Mouse (Mus musculus): ENCODE data around the gene Rerg. TPM values are rescaled to one million over a fixed set of nuclear protein-coding genes. Genes with fewer than 3 reads are reported as not detected.

The Rerg gene
- polyA plus RNA-seq, 1 experiment from 2014 or later: 19.4 TPM

- H3K9ac ChIP-seq: no peak overlapping the region
- H3K27me3 ChIP-seq: no peaks in the 10 kb centered on the region
- H3K4me2 ChIP-seq: no peak overlapping the region
- H3K27ac ChIP-seq: no peak overlapping the region
- WGBS: 88% methylated on average over 11 of the region's 11 CpGs
- peaks cover 17% of the 10 kb centered on the region; the same call in 1 of the 2 replicates for H3K36me3 ChIP-seq
- no peaks in the 10 kb centered on the region for H3K9me3 ChIP-seq
- ATAC-seq (ENCODE audit: insufficient number of reproducible peaks, insufficient read depth, low FRiP score, low TSS enrichment, low read depth): no peak
- peaks cover 15% of the 10 kb centered on the region for H3K4me1 ChIP-seq
- H3K4me3 ChIP-seq: no peak overlapping the region
These were observed 8.7 kb downstream of the Rerg start for GRCm38 (mm10) chr6:137161491-137162088.

GRCm38 (mm10) chr6:137159372-137159926, 10.8 kb downstream of the Rerg start:
- H3K4me1 ChIP-seq: peaks cover 27% of the 10 kb centered on the region

GRCm38 (mm10) chr6:137156437-137157219, 13.7 kb downstream of the Rerg start:
- Histone ChIP-seq H3K9me3 (no peaks in the 10 kb centered on the region), H3K27me3 (no peaks in the 10 kb centered on the region), H3K9ac (no peak overlapping the region), H3K36me3 (0 out of 2 replicates have a peak, but pooled peaks cover 5% of the 10 kb centered on the region), H3K4me2 (no peak overlapping the region), H3K4me3 (no peak overlapping the region), H3K27ac (peak overlapping the region; percentile 55), H3K4me1 (peaks cover 25% of the 10 kb centered on the region)
- 67% methylated on average over 11 of the region's 11 CpGs for whole genome bisulfite sequencing
- no peak for ATAC-seq (ENCODE audit: insufficient number of reproducible peaks, insufficient read depth, low FRiP score, low TSS enrichment, low read depth)

More at GRCm38 (mm10) chr6:137159372-137159926, 10.8 kb downstream of the Rerg start:
- H3K9me3 ChIP-seq: no peaks in the 10 kb centered on the region
- H3K4me3 ChIP-seq: no peak overlapping the region
- WGBS: 78% methylated on average over 8 of the region's 8 CpGs
- no peak overlapping the region for H3K9ac ChIP-seq
- H3K4me2 ChIP-seq: no peak overlapping the region
- no peak overlapping the region for H3K27ac ChIP-seq
- peaks cover 14% of the 10 kb centered on the region; the same call in 1 of the 2 replicates for H3K36me3 ChIP-seq
- no peak for ATAC-seq (ENCODE audit: insufficient number of reproducible peaks, insufficient read depth, low FRiP score, low TSS enrichment, low read depth)
- H3K27me3 ChIP-seq: no peaks in the 10 kb centered on the region

GRCm38 (mm10) chr6:137155196-137156137, 14.8 kb downstream of the Rerg start:
- H3K27ac ChIP-seq: no peak overlapping the region; the same call in 1 of the 2 replicates
- H3K9ac ChIP-seq: no peak overlapping the region
- peak overlapping the region; percentile 32 for H3K4me2 ChIP-seq
- H3K4me3 ChIP-seq: no peak overlapping the region
- no peaks in the 10 kb centered on the region for H3K36me3 ChIP-seq
- H3K9me3 ChIP-seq: no peaks in the 10 kb centered on the region
- no peaks in the 10 kb centered on the region for H3K27me3 ChIP-seq
- 61% methylated on average over 26 of the region's 26 CpGs for WGBS
- H3K4me1 ChIP-seq: peaks cover 28% of the 10 kb centered on the region
- no peak for ATAC-seq (ENCODE audit: insufficient number of reproducible peaks, insufficient read depth, low FRiP score, low TSS enrichment, low read depth)

GRCm38 (mm10) chr6:137153021-137153420, 17.3 kb downstream of the Rerg start:
- H3K9me3 ChIP-seq: no peaks in the 10 kb centered on the region
- H3K36me3 ChIP-seq: no peaks in the 10 kb centered on the region
- H3K4me3 ChIP-seq: no peak overlapping the region
- ATAC-seq (ENCODE audit: insufficient number of reproducible peaks, insufficient read depth, low FRiP score, low TSS enrichment, low read depth): no peak
- H3K4me2 ChIP-seq: no peak overlapping the region
- H3K4me1 ChIP-seq: peaks cover 27% of the 10 kb centered on the region
- H3K9ac ChIP-seq: no peak overlapping the region
- WGBS: 87% methylated on average over 14 of the region's 14 CpGs
- no peak overlapping the region for H3K27ac ChIP-seq
- no peaks in the 10 kb centered on the region for H3K27me3 ChIP-seq

GRCm38 (mm10) chr6:137151015-137151414, 19.3 kb downstream of the Rerg start:
- Histone ChIP-seq H3K9me3 (no peaks in the 10 kb centered on the region), H3K27ac (no peak overlapping the region), H3K4me3 (no peak overlapping the region), H3K36me3 (0 out of 2 replicates have a peak, but pooled peaks cover 8% of the 10 kb centered on the region), H3K27me3 (no peaks in the 10 kb centered on the region), H3K4me1 (peaks cover 18% of the 10 kb centered on the region), H3K9ac (no peak overlapping the region), H3K4me2 (no peak overlapping the region)
- 88% methylated on average over 2 of the region's 2 CpGs for WGBS
- no peak for ATAC-seq (ENCODE audit: insufficient number of reproducible peaks, insufficient read depth, low FRiP score, low TSS enrichment, low read depth)

- H3K36me3 ChIP-seq: 0 out of 2 replicates have a peak, but pooled peaks cover 8% of the 10 kb centered on the region
- H3K9me3 ChIP-seq: no peaks in the 10 kb centered on the region
- H3K27me3 ChIP-seq: no peaks in the 10 kb centered on the region
- H3K4me1 ChIP-seq: peaks cover 10% of the 10 kb centered on the region; the same call in 1 of the 2 replicates
- H3K4me2 ChIP-seq: no peak overlapping the region
- ATAC-seq (ENCODE audit: insufficient number of reproducible peaks, insufficient read depth, low FRiP score, low TSS enrichment, low read depth): no peak
- no peak overlapping the region for H3K27ac ChIP-seq
- H3K9ac ChIP-seq: no peak overlapping the region
- 65% methylated on average over 4 of the region's 4 CpGs for WGBS
- no peak overlapping the region for H3K4me3 ChIP-seq
These were observed 20.5 kb downstream of the Rerg start for GRCm38 (mm10) chr6:137149833-137150232.

GRCm38 (mm10) chr6:137146910-137147309, 23.4 kb downstream of the Rerg start:
- 93% methylated on average over 2 of the region's 2 CpGs for WGBS
- Histone ChIP-seq H3K9ac (no peak overlapping the region), H3K4me3 (no peak overlapping the region), H3K4me1 (peaks cover 20% of the 10 kb centered on the region), H3K27me3 (no peaks in the 10 kb centered on the region), H3K27ac (no peak overlapping the region), H3K9me3 (no peaks in the 10 kb centered on the region), H3K36me3 (0 out of 2 replicates have a peak, but pooled peaks cover 8% of the 10 kb centered on the region), H3K4me2 (no peak overlapping the region)
- no peak for ATAC-seq (ENCODE audit: insufficient number of reproducible peaks, insufficient read depth, low FRiP score, low TSS enrichment, low read depth)

- no peak for ATAC-seq (ENCODE audit: insufficient number of reproducible peaks, insufficient read depth, low FRiP score, low TSS enrichment, low read depth)
- no peak overlapping the region for H3K9ac ChIP-seq
- H3K4me3 ChIP-seq: no peak overlapping the region
- H3K4me1 ChIP-seq: peaks cover 28% of the 10 kb centered on the region
- H3K36me3 ChIP-seq: 0 out of 2 replicates have a peak, but pooled peaks cover 8% of the 10 kb centered on the region
- WGBS: 96% methylated on average over 11 of the region's 11 CpGs
- no peaks in the 10 kb centered on the region for H3K9me3 ChIP-seq
- H3K4me2 ChIP-seq: no peak overlapping the region
- H3K27ac ChIP-seq: no peak overlapping the region; the same call in 1 of the 2 replicates
- no peaks in the 10 kb centered on the region for H3K27me3 ChIP-seq
These were observed 24.7 kb downstream of the Rerg start for GRCm38 (mm10) chr6:137145611-137146010.

GRCm38 (mm10) chr6:137144958-137145535, 25.2 kb downstream of the Rerg start:
- no peak for ATAC-seq (ENCODE audit: insufficient number of reproducible peaks, insufficient read depth, low FRiP score, low TSS enrichment, low read depth)
- 66% methylated on average over 11 of the region's 11 CpGs for WGBS
- no peak overlapping the region for H3K4me2 ChIP-seq
- no peak overlapping the region; the same call in 1 of the 2 replicates for H3K27ac ChIP-seq
- no peak overlapping the region for H3K4me3 ChIP-seq
- H3K4me1 ChIP-seq: peaks cover 25% of the 10 kb centered on the region
- H3K9me3 ChIP-seq: no peaks in the 10 kb centered on the region
- H3K27me3 ChIP-seq: no peaks in the 10 kb centered on the region
- no peak overlapping the region for H3K9ac ChIP-seq
- H3K36me3 ChIP-seq: 0 out of 2 replicates have a peak, but pooled peaks cover 8% of the 10 kb centered on the region

- Histone ChIP-seq H3K36me3 (0 out of 2 replicates have a peak, but pooled peaks cover 8% of the 10 kb centered on the region), H3K4me1 (peaks cover 25% of the 10 kb centered on the region), H3K27ac (no peak overlapping the region), H3K27me3 (no peaks in the 10 kb centered on the region), H3K4me2 (no peak overlapping the region), H3K4me3 (no peak overlapping the region), H3K9me3 (no peaks in the 10 kb centered on the region), H3K9ac (no peak overlapping the region)
- WGBS: 89% methylated on average over 10 of the region's 10 CpGs
- ATAC-seq (ENCODE audit: insufficient number of reproducible peaks, insufficient read depth, low FRiP score, low TSS enrichment, low read depth): no peak
These were observed 25.8 kb downstream of the Rerg start for GRCm38 (mm10) chr6:137144526-137144840.

Measured in embryonic facial prominence, embryonic 13.5 days (tissue).